Mouse (Mus musculus): ENCODE measurements at regions not wholly inside any gene's neighbourhood (a gene's known extent, or its start where the extent isn't known, plus 50 kb on each side); places are given as distances from the start of the nearest gene placed in this dataset.

DNA sequence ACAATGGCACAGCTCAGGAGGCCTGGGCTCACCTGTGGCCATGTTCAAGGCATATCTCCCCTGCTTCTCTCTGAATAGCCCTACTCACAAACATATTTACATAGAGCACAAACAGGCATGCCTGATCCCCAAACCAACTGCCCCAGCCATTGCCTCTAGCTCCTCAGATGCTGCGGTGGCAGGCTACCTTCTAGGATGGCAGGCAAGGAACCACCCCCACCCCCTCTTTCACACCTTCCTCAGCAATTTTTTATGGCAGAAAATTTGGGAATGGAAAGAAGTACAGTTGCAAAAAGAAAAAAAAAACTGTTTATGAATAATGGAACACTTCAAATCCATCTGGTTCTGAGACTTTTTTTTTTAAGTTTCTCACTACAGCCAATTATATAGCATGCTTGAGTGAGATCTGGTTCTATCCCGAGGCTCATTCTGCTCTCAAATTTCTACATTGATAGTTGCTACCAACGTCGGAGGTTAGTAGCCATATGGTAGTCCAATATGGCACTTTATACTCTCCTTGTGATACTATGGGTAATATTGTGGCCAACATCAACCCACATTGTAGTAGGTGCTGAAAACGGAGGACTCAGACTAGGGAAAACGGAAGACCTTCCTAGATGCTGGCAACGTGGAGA, 136.8 kb upstream of the Gm10295 start:
- DNase-seq (ENCODE audit: low spot score) = no peak

DNA sequence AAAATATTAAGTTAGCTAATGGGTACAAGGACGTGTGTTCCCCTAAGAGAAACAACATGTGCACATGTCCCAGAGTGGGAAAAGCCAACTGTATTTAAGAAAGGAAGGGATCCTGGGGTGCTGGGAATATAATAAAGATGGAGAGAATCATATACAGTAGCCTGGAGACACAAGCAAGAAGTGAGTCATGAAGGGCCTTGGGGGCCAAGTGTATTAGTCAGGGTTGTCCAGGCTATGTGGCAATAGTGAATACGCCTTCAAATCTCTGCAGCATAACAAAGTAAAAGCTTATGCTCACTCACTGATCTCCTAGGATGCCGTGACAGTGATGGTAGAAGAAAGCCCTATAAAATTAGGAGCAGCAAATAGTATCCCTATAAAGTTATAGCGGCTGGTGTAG, 124.1 kb upstream of the Gm10295 start:
- no peak for DNase-seq (ENCODE audit: low spot score)

DNA sequence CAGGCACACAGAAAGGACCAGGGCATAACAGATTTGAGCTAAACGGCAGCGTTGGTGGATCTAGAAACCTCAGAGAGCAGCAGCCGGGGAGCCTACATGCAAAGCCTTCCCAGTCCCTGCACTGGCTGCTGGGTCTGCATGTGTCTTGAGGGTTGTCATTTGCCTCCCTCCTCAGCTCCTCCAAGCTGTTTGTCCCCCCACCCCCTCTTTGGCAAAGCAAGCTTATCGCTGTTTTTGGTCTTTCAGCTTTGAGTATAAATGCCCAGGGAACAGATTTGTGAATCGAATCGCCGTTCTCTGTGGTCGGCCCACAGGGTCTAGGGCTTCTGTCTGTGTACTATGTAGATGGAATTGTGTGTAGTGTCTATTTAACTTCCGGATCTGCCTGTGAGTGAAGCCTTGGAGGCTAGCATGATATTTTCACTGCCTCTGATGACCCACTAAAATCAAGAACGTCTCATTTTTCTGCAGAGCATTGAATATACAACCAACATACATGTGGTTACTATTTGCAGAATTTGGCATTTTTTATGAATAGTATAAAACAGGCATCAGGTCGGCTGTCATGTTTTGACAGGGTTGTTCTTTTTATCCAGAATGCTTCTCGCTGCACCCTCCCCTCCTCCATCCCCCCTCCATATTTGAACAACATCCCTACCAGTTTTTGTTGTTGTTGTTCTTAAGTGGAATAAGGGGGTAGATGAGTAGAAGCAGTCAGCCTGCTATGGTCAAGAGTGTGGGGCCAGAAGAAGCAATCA, 121.3 kb upstream of the Gm10295 start:
- DNase-seq (ENCODE audit: low spot score) = no peak

DNA sequence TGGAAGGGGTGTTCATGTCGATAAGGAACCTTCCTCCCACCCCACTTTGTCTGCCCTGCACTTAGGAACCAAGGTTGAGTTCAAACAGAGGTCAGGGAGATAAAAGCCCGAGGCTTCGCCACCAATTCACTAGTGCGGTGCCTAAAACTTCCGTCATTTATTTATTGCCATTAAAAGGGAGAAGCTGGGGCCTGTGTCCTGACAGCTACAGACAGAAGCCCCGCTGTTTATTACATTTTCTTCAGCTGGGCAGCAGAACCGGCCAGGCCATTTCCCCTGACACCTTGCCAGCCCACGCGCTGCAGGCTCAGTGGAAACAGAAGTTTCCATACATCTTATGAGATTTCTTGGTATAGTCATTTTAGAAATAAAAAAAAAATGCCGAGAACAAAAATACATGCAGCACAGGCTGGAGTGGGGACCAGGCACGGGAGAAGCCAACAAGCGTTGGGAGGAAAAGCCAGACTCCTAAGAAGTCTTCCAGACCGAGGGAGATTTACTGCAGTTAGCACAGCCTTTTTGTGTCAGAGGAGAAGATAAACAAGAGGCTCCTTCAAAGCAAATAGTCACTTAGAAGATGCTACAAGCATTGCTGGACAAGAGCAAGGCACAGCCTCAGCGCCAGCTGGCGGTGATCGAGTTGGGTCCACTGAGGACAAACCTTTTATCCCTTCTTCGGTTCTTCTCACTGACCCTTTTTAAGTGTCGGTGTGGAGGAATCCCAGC, 120.5 kb upstream of the Gm10295 start:
- no peak for DNase-seq (ENCODE audit: low spot score)

DNA sequence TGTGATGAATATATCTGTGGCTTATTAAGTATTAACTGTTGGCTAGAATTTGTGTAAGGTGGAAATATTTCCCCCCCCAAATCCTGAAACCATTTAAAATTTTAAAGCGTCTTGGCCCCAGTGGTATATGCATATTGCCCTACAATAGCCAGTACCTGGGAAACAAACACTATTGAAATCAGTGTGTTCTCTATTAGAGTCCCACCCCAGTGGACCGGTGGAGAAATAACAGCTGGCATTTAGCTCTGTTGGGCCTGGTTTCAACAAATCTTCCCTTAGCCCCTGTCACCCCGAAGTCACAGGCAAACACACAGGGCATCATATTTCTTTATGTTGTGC, 120.0 kb upstream of the Gm10295 start:
- DNase-seq (ENCODE audit: low spot score) = no peak

DNA sequence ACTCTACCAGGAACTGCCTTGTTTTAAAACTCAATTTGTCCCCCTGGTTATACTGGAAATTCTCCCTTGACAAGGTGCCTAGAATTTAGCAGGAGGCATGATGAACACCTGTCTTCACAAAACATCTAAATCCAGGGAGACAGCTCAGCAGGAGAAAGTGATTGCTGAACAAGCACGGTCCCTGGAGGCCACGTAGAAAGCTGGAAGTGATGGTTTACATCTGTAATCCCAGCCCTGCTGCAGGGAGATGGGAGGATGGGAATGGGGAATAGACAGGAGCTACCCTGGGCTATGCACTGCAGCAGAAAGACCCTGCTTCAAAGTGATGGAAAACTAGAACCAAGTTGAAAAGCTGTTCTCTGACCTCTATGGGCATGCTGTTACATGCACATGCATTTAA, 119.1 kb upstream of the Gm10295 start:
- DNase-seq (ENCODE audit: low spot score) = no peak

DNA sequence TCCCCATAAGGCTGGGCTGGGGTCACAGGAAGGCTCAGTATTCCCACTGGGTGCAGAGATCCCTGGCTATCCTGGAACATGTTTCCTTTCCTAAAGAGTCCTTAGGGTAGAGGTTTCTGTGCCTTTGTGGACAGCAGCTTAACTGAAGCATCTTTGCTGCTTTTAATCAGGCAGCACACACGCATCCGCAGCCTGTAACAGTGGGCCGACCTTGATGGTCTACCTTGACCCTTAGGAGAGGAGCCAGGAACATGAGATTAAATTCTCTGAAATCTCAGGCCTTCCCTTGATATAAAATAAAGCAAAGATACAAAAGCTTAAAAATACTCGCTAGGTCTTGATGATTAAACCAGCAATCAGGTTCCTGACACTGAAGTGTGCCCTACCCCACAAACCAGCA, 118.7 kb upstream of the Gm10295 start:
- no peak for DNase-seq (ENCODE audit: low spot score)

DNA sequence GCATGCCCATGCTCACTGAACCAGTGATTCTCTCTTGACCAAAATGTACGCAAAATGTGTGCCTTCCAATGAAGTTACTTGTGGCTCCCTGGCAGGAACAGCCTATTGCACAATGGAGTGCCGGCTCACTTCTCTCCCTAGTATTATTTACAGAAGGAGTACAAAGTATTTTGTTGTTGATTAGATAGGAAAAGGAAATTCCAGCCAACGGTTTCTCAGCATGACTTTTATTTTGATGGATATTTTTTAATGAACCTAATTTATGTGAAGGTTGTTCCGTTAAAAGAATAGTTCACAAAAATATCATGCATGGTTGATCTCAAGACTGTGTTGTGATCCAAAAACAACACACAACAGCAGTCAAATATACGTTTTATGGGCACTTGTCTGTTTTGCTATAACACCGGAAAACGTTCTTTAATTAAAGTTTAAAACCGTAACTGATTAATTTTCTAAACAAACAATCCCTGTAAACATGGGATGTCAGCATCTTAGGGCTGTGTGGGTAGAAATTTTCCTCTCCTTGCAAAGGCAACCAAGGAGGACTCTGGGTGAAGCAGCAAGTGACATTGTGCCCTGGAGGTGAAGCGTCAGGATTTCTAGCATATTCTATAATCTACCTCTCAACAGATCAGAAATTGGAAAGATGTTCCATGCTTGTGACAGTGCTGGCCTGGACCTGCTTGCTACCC, 116.3 kb upstream of the Gm10295 start:
- DNase-seq (ENCODE audit: low spot score) = no peak

DNA sequence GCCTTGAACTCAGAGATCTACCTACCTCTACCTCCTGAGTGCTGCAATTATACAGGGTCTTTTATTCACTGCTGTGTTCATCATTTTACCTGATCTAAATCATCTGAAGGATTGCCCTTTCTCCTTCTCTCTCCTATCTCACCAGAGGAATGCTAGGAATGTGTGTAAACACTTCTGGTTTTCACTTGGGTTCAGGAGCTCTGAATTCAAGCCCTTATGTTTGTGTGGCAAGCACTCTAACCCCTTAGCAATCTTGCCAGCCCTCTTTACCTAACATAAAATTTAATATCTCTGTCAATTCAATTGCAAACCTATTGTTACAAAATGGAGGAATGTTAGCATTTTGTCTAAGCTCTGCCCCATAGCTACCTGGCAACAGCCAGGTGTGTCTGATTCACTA, 112.8 kb upstream of the Gm10295 start:
- DNase-seq (ENCODE audit: low spot score) = no peak

DNA sequence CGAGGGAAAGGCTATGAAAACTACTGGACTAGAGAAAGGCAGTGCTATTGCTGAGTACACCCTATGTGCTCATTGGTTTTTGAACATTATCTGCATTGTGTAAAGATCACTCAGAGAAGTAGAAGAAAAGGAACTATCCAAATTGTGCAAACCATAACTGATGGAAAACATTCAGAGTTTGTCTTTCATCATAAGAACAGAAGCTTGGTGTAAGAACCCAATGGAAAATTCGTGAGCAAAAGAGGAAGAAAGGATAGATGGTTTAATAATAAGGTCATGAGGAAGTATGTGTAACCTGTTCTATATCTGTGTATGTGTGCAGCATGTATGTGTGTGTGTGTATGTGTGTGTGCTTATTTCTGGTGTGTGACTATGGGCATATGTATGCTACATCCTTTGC, 112.3 kb upstream of the Gm10295 start:
- no peak for DNase-seq (ENCODE audit: low spot score)

DNA sequence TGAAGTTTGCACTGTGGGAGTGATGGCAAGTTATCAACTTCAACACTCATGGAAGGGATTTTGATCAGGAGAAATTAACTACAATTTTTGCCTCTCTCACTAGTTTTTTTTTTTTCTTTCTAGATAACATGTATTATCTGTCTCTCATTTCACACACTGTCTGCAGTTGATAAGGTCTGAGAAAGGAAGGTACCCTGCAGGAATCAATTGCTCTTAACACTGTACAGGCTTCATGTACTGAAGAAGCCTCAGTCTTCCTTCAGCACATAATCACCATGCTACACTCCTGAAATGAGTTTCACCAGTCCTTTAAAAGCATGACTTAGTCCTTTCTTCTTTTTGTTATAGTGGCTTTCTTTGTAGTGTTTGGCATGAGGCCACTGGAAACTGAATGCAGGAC, 108.5 kb upstream of the Gm10295 start:
- no peak for DNase-seq (ENCODE audit: low spot score)

DNA sequence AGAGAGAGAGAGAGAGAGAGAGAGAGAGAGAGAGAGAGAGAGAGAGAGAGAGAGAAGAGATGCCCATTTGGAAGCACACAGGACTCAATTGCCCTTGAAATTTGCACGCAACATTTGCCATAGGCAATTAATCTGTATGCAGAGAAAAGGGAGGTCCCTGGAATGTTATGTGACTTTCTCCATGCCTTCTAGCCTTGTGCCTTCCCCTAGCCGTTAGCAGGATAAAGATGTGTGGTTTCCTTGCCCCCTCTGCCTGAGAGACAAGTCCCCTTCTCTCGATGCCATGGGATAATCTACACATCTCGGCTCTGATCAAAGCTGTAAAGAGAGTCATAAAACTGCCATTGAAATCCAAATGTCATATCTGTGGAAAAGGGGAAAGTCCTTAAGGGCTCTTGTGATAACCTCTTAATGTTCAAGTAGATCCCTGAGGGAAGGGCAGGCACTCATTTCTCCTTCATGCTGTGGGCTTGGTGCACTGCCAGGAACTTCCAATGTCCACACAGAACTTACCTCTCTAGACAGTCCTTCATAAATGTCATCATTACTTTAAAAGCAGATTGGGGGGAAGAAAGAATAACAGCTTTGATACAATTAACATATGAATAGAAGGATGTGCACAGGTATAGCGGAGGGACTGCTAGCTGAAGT, 106.9 kb upstream of the Gm10295 start:
- no peak for DNase-seq (ENCODE audit: low spot score)

DNA sequence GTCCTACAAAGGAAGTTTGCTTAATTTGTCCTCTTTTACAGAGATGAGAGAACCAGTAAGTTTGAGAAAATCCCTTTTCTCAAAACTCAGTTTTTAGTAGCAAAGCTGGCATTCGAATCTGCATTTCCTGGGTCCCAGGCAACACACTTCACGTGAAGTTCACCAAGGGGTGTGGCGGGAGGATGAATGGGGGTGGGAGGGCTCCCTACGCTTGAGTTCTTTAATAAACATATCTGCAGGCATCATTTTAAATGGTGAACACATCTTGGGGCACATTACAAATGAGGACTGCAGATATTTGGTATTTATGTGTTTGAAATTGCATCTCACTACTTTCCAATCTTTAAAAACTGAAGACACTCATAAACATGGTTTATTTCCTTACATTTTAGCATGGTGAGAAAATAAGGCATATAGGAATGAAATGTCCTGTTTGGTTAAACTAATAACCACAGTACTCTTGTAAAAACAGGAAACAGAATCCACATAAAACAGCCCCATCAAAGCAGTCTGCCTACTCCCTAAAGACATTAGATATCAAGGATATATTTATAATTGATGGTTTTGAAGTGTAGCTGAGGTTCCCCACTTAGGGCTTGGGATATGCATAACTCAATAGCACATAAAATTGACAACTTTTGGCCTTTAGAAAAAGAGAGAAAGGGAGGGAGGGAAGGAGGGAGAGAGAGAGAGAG, 106.3 kb upstream of the Gm10295 start:
- no peak for DNase-seq (ENCODE audit: low spot score)

DNA sequence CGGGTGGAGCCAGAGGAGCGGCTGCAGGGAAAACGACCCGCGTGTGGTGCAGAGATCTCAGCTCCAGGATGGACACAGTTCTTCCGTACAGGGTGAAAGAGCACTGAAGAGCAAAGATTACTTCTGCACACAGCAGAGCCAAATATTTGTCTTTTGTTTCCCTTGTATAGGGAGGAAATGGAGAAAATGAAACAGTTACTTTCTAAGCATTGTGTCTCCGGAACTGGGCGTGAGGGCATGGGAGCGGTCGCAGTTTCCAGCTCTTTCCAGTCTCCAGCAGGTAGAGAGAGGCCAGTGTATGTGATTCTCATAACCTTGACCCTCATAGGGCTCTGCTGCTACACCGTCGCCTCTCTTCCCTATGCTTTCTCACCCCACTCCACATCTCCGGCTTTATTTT, 105.1 kb upstream of the Gm10295 start:
- DNase-seq (ENCODE audit: low spot score) = no peak

DNA sequence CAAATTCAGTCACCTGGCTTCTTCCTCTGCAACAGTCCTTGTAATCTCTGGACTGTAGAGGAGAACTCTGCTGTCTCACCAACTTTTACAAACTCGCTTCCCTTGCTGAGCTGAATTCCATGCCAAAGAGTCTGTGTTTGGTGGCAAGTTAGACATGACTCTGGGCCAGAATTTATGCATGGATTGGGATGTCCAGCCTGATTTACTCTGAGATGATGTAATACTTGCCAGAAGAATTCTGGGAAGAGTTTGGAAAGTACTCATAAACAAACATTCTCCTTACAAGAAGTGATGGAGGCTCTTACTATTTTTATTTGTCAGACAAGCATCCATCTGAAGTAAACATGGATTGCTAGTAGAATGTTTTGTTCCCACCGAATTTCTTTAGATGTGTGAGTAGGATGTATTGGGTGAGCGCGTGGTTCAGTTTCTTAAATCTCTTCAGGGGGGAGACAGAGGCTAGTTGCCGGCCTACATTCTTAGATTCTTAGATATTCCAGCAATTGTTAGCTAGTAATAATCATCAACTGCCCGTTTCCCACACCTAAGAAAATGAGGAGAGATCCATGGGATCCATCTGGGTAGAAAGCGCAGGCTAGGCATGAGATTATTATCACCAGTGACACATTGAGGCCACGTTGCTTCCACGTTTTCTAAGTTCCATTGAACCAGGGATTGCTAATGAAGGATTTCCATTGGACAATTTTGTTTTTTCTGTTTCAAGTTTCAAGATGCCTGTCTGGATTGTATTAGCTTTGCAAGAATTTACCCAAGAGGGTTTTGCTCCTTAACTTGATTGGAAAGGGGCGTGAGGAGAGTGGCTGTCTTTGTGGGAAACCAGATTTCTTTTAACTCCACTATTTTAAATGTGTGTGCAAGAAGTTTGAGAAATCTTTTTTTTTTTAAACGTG, 89.3 kb upstream of the Gm10295 start:
- DNase-seq (ENCODE audit: low spot score) = no peak

DNA sequence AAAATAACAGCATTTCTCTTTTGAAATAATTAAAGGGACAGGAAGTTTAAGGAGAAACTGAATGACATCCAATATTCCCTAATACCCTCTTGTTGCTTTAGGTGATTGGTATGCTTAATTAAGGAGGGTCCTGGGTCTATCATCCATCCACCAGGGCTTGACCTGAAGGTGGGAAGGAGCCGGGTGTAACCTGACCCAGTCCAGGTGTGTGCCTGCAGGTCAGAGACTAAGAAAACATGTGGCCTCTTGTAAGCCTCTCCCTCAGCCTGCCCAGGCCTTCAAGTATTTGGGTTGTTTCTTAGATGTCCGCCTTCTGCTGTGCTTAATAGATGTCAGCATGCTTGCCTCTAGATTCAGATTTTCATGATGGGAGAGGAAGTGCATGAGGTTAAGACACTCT, 74.7 kb upstream of the Gm10295 start:
- no peak for DNase-seq (ENCODE audit: low spot score)

DNA sequence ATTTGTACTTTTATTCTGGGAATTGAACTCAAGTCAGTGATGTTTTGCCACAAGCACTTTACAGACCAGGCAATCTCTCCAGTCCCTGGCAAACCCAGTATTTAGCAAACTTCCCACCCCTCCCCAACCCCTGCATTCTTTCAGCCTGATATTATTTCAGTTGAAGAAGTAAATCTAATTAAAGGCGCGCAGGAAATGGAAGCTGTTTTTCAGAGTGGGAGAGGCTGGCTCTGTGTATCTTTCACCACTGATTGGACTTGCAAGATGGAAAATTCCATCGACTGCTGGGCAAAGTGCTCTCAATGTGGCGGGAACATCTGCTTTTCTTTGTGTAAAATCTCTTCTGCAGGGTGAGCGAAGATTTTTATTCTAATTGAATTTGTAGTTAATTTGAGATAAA, 68.0 kb upstream of the Gm10295 start:
- no peak for DNase-seq (ENCODE audit: low spot score)

DNA sequence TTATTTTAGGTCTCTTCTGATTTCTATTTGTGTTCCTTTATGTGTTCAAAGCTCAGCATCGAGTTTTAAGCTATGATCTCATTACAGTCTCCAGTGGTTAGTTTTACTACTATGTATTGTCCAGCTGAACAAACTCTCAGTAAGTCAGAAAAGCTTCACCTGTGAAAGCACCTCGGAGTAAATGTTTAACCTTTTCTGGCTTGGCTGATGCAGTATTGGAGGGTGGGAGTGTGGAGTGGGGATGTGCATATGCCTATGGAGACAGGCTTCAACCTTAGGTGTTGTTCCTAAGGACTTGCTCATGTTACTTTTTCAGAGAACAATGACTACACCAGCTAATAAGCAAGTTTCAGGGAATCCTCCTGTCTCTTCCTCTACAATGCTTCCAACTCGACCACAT, 67.6 kb upstream of the Gm10295 start:
- no peak for DNase-seq (ENCODE audit: low spot score)

DNA sequence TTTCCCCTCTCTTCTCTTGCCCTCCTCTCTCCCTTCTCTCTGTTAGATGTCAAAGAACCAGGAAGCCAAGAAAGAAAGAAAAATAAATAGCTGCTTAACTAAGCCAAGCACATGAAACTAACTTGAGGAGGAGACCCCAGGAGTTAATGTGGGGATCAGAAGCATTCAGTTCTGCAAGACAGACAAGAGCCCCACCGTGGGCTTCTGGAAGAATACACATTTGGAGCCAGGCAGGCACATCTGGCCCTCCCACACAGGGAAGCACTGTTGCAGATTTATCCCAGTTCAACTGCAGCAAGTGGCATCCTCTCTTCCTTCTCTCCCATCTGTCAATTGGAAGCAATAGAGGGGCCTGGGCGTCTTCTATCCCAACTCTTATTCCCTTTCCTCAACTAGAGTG, 63.5 kb upstream of the Gm10295 start:
- DNase-seq (ENCODE audit: low spot score) = no peak

DNA sequence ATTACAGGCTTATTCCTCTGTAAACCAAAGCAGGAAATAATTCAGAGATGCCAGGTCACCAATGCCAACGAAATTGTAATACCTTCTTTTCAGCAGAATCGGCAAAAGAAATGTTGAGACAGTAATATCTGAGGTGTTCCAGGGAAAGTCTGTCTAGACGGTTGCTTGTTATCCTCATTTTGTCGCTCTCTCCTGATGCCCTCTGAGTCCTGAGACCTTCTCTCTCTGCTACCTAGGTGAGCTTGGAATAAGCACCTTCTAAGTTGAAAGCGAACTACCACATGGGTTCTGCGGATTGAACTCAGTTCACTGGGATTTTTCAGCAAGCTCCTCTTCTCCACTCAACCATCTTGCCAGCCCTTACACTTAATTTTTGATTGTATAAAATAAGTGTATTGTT, 61.8 kb upstream of the Gm10295 start:
- DNase-seq (ENCODE audit: low spot score) = no peak

DNA sequence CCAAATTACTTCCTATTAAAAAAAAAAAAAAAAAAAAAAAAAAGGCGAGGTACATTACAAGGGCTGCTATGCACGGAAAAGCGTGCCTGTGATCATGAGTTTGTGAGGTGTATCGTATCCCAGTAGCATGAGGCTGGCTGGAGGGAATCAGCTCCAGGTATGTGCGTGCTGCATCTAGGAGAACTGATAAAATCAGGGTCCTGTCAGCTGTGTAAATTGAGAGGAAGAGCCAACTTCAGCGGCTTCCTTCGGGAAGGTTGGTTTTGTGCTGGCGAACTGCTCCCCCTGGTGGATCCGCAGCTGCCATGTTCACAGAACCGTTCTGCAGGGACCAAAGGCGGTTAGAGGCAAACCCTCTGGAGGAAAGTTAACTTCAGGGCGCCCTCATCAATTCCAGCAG, 60.8 kb upstream of the Gm10295 start:
- DNase-seq (ENCODE audit: low spot score) = peak; percentile 52

Data from left cerebral cortex, adult 11 months (tissue).